ENCODE assay signal across 8 mouse cellular contexts in the genomic region with DNA sequence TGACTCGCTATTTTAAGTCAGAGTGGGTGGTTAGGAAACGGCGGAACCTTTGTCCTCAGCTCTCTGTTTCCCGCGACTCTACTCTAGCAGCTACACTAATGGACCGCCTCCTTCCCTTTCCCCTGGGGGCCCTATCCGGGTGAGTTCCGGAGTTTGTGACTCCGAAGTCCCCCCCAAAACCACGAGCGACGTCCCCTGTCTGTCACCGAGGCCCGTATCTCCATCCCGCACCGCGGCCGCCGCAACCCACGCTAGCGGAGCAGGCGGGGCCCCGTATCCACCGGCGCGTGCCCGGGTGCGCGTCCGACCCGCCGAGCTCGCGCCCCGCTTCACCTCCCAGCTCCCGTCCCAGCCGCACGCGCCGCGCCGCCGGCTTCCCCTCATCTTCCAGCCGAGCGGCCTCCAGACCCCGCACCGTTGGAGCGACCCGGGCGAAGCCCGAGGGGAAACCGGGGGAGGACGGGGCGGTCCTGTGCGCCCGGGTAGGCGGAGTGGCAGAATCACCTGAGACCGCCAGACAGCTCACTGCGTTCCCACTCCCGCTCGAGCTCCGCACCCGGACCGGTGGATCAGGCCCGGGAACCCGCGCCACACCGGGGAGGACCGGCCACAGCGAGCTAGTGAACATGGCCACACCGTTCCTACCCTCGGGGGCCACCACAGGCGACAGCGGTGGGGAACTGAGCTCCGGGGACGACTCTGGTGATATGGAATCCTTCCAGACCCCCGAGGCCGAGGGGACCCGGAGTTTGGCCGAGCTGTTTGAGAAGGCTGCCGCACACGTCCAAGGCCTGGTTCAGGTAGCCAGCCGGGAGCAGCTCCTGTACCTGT. TPM values are rescaled to one million over a fixed set of nuclear protein-coding genes. Genes with fewer than 3 reads are reported as not detected.
DNase-seq lines count a peak whose midpoint lies in the region; ATAC-seq lines count a peak whose summit lies in the region.

A gene (plus strand): TSS at position 109 of the 831 bp plus-strand sequence.

- peak; percentile 93 for ATAC-seq in hindbrain, embryonic 11.5 days (ENCODE audit: low FRiP score)

- H3K4me2 ChIP-seq in hindbrain, embryonic 11.5 days (replicated peaks; ENCODE audit: low read depth, low read length): peak within 1 kb of the TSS; percentile 87

- peak; percentile 85 for DNase-seq in MEL-GATA-1-ER (ENCODE audit: extremely low read depth, low read depth)
- peak; percentile 84 for DNase-seq in cerebellum, adult 8-10 months
- DNase-seq in frontal cortex, adult 2 months (ENCODE audit: extremely low spot score in 1 of 2, low spot score in 1 of 2): peak; percentile 64 to 89
- peak; percentile 85 for DNase-seq in hindbrain, embryonic 11.5 days (ENCODE audit: low spot score)
- peak; percentile 77 to 87 for DNase-seq in layer of hippocampus, postnatal 10 days (ENCODE audit: low spot score in 2 of 2)
- peak; percentile 88 for DNase-seq in lung, postnatal 10 days
- peak; percentile 73 for DNase-seq in ovary, postnatal 36 days (ENCODE audit: low spot score)
- DNase-seq in thymus, postnatal 25 days: peak; percentile 82

- under 1% methylated on average over 83 of the region's 83 CpGs for WGBS in hindbrain, embryonic 11.5 days

- H3K27me3 ChIP-seq in hindbrain, embryonic 11.5 days (ENCODE audit: control insufficient read depth, insufficient read depth, low read length): no peaks in the 10 kb centered on the region

- peak within 1 kb of the TSS; percentile 88 for H3K4me3 ChIP-seq in hindbrain, embryonic 11.5 days (ENCODE audit: low read depth, low read length)

- peak within 1 kb of the TSS; percentile 67 for H3K27ac ChIP-seq in hindbrain, embryonic 11.5 days (ENCODE audit: low read depth, low read length)

- H3K36me3 ChIP-seq in hindbrain, embryonic 11.5 days (ENCODE audit: control insufficient read depth, insufficient read depth, low read length): no peaks in the 10 kb centered on the region

- H3K9ac ChIP-seq in hindbrain, embryonic 11.5 days (ENCODE audit: low read depth, low read length): peak within 1 kb of the TSS; percentile 90

- no peaks in the 10 kb centered on the region for H3K4me1 ChIP-seq in hindbrain, embryonic 11.5 days (replicated peaks; ENCODE audit: control insufficient read depth, insufficient read depth, low read length)

- H3K9me3 ChIP-seq in hindbrain, embryonic 11.5 days (ENCODE audit: control insufficient read depth, low read length): no peaks in the 10 kb centered on the region

RNA-seq across cellular contexts. Expression of the gene that starts here (rescaled TPM):
- 86.1 and 90.0 TPM in 2 replicates for polyA plus RNA-seq in frontal cortex, adult 2 months (2012; rRNA removed)
- polyA plus RNA-seq in hindbrain, embryonic 11.5 days (2014; fragmentation: Nextera tagmentation; extraction: Ambion mirVana): 70.9 and 79.9 TPM in 2 replicates
- 100 to 1,000 TPM; 112 to 121 TPM for total RNA-seq in layer of hippocampus, postnatal 10 days (2021)

Comparison
In these comparisons a context has a peak if more than half of its experiments do, and no peak if none do; other contexts are left out.
1. Peak in every context shown above with its lines: DNase-seq, ATAC-seq, H3K4me3 ChIP-seq and H3K27ac ChIP-seq.